Mouse (Mus musculus): ENCODE results near the gene Arrdc2.

DNA sequence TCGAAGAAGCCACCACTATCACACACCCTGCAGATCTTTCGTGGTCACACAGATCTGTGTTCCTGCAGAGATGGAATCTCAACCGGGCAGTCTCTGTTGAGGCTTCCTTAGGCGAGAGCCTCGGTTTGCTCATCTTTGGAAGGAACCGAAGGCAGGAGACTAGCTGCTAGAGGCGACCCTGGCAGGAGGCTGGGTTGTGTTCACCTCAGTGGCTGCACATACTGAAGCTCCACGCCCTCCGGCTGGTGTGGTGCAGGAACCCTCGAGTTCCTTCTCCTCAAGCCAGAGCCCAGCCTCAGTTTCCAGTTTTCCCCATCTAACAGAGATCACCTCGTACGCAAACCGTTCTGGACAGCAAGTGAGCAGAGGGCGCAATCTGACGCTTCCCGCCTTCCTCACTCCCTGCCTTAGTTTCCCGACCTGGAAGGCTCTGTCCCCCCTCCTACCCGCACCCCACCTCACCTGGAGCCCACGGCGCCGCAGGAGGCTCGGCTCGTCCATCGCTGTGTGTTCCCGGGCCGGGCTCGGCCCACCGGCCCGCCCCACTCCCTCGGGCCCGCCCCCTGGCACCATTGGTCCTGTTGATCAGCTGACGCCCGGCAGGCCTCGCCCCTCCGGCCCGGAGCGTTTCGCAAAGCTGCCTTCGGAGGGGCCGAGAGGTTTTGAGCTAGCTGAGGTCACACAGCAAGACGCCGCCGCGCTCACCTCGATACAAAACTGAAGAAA is 34.9 kb downstream of the Arrdc2 start, which contains the start of gene Mast3:
- TF ChIP-seq POLR2A (IDR thresholded peaks at IDR 0.05; ENCODE audit: insufficient read depth, low read length) (peak; percentile 53), CTCF (IDR thresholded peaks at IDR 0.05; ENCODE audit: low read depth, low read length) (no peak)

All from ES-Bruce4 (cell line).